Mouse (Mus musculus) C2C12 (cell line): ENCODE results near the gene Bco1. TPM values are rescaled to one million over a fixed set of nuclear protein-coding genes. Genes with fewer than 3 reads are reported as not detected.

Experiments
- H3K27me3 ChIP-seq: one replicate; pipeline ENCODE4 v1.6.1; 2011; ENCODE audit not compliant: control insufficient read depth, insufficient read depth, insufficient read length
- H3K36me3 ChIP-seq: one replicate; pipeline ENCODE4 v1.6.1; 2011; ENCODE audit not compliant: control insufficient read depth, insufficient read depth
- H3K4me3 ChIP-seq: one replicate; pipeline ENCODE4 v1.5.1; 2011; ENCODE audit warnings: mild to moderate bottlenecking, control low read depth; ENCODE audit not compliant: poor library complexity, insufficient read depth, severe bottlenecking
- H3K79me2 ChIP-seq: one replicate; pipeline ENCODE4 v1.6.1; 2011; ENCODE audit not compliant: control insufficient read depth, insufficient read depth
- H3K79me3 ChIP-seq: one replicate; pipeline ENCODE4 v1.6.1; 2011; ENCODE audit warnings: low read depth, control low read depth
- H3ac ChIP-seq: one replicate; pipeline ENCODE3; 2011; ENCODE audit warnings: low read depth; ENCODE audit not compliant: control insufficient read depth, insufficient read length
- CEBPB ChIP-seq: IDR thresholded peaks from one replicate; pipeline ENCODE4 v1.6.1; 2011; ENCODE audit warnings: low read depth, mild to moderate bottlenecking, control low read depth, moderate library complexity
- CTCF ChIP-seq: IDR thresholded peaks from one replicate; pipeline ENCODE4 v1.5.1; 2011; ENCODE audit not compliant: control insufficient read depth, insufficient read depth, insufficient read length
- FOSL1 ChIP-seq: IDR thresholded peaks from one replicate; pipeline ENCODE4 v1.8.0; 2011; ENCODE audit warnings: mild to moderate bottlenecking, low read length; ENCODE audit not compliant: poor library complexity, insufficient read depth, severe bottlenecking
- MAX ChIP-seq: IDR thresholded peaks from one replicate; pipeline ENCODE4 v1.6.1; 2011; ENCODE audit warnings: mild to moderate bottlenecking, control low read depth
- MYOD1 ChIP-seq: IDR thresholded peaks from one replicate; pipeline ENCODE4 v1.6.1; 2011; ENCODE audit warnings: low read depth; ENCODE audit not compliant: control insufficient read depth, insufficient read length
- MYOG ChIP-seq: IDR thresholded peaks from one replicate; pipeline ENCODE4 v1.6.1; 2011; ENCODE audit not compliant: control insufficient read depth, insufficient read length; ENCODE audit errors: extremely low read depth
- USF1 ChIP-seq: IDR thresholded peaks from one replicate; pipeline ENCODE4 v1.6.1; 2011; ENCODE audit warnings: low read depth, mild to moderate bottlenecking, control low read depth, moderate library complexity
- polyA plus RNA-seq: library from polyadenylated mRNA; unstranded; fragments of >200 nt; fragmentation: generic; extraction: Trizol; gene quantifications from one replicate; pipeline ENCODE4 v1.2.1, GENCODE M21; 2012; ENCODE audit warnings: missing spikeins

Gene Bco1
- polyA plus RNA-seq, 1 experiment = not detected

DNA sequence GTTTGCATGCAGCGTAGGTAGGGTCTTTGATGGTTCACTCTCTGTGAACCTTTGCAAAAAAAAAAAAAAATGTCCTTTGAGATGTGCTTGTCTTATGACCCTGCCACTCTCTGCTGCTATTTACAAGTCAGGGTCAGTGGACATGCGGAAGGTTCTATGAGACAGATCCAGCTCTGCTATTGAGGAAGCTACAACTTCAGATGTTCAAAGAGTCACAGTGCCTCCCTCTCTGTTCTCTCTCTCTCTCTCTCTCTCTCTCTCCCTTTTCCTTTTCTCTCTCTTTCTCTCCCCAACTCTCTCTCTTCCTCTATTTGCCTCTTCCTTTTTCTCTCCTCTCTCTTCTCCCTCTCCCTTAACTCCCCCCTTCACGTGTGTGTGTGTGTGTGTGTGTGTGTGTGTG, 41.5 kb upstream of the Bco1 start:
- H3K79me2 ChIP-seq = no peaks in the 10 kb centered on the region
- no peak overlapping the region for H3ac ChIP-seq
- TF ChIP-seq MYOG = no peak
- no peak for TF ChIP-seq MAX
- TF ChIP-seq USF1 = no peak
- no peak for TF ChIP-seq MYOD1
- TF ChIP-seq FOSL1 = no peak
- TF ChIP-seq CTCF = no peak
- TF ChIP-seq CEBPB = no peak
- no peaks in the 10 kb centered on the region for H3K36me3 ChIP-seq
- peaks cover 5% of the 10 kb centered on the region for H3K27me3 ChIP-seq
- H3K4me3 ChIP-seq = no peak overlapping the region
- no peaks in the 10 kb centered on the region for H3K79me3 ChIP-seq

DNA sequence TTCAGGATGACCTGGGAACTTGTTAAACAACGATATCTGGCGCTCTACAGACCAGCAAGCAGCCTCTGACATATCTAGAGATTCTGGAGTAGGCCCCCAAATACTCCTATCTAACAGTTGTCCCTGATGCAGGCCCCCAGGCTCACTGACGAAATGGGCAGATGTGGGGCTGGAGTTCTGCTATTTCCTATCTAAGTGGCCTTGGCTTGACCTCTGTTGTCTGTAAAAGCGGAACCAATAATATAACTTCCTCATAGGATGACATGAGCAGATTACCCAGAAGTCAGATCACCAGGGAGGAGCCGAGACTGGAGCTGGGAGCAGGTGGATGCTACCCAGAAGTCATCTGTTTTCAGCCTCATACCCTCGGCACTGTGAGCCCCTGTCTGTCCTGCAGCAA, 40.6 kb upstream of the Bco1 start:
- Histone ChIP-seq H3K36me3 (no peaks in the 10 kb centered on the region), H3K27me3 (peaks cover 5% of the 10 kb centered on the region), H3K79me3 (no peaks in the 10 kb centered on the region), H3ac (no peak overlapping the region), H3K79me2 (no peaks in the 10 kb centered on the region), H3K4me3 (no peak overlapping the region)
- no peak for TF ChIP-seq MYOG
- TF ChIP-seq CEBPB = no peak
- TF ChIP-seq CTCF = no peak

DNA sequence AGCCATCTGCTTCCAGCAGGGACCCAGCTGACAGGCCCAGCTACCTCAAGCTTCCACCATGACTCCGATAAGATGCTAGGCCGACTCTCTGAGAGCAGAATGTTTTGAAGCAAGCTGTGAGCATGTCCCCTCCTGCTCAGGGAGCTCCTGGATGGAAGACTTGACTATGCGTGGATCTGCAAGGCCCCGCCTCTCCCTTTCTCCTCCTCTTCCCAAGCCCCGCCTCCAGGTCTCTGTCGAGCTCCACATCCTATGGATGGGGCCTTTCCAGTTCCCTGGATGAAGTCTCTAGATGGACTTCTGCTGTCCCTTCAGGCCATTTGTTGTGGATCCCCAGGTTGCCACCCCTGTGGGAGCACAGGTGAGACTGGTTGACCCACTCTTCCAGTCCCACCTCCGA, 36.6 kb upstream of the Bco1 start:
- Histone ChIP-seq H3K4me3 (no peak overlapping the region), H3K79me2 (no peaks in the 10 kb centered on the region), H3K27me3 (peaks cover 13% of the 10 kb centered on the region), H3K36me3 (no peaks in the 10 kb centered on the region), H3ac (no peak overlapping the region), H3K79me3 (no peaks in the 10 kb centered on the region)
- TF ChIP-seq MYOG (no peak), MAX (no peak), CEBPB (no peak), CTCF (no peak), FOSL1 (no peak), USF1 (no peak), MYOD1 (no peak)

DNA sequence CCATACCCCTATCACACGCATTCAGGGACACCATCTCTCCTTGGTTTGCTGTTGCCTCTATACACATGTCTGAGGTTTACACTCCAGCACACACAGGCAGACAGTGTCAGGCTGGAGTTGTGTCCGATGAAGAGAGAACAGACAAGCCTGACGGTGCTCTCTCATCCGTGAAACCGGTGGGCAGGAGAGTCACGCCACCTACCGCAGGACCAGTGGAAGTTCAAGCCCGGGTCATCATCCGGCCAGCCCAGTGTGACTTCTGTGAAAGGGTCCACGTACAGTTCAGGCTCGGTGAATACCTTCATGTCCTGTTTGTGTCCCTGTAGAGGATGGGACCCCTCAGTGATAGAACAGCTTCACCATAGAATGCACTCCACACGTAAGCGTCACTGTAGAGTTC, 35.3 kb upstream of the Bco1 start:
- H3K36me3 ChIP-seq = no peaks in the 10 kb centered on the region
- no peak for TF ChIP-seq MYOG
- no peaks in the 10 kb centered on the region for H3K79me3 ChIP-seq

DNA sequence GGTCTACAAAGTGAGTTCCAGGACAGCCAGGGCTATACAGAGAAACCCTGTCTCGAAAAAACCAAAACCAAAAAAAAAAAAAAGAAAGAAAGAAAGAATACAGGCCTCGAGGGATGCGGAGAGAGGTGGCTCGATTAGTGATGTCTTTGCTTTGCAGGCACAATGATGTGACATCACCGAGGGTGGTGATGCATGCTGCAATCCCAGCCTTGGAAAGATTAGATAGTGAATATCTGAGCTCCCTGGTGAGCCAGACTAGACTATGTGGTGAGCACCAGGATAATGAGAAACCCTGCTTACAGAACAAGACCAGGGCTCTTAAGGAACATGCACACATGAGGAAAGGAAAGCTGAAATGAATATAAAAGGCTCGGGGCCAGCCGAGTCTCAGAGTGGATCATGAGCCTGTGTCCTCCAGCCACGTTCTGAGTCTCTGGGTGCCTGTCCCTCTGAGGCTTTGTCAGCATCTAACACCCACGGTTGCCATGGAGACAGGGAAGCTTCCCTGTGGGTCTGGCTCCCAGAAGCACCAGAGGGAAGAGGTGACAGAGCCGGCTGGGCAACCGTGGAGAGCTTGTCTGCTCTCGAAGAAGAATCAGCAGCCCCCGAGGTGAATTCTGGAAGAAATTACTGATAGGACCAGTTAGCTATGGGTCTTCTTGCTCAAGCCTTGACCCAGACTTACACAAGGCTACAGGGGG, 34.3 kb upstream of the Bco1 start:
- Histone ChIP-seq H3K79me2 (no peaks in the 10 kb centered on the region), H3K36me3 (no peaks in the 10 kb centered on the region), H3K27me3 (peaks cover 17% of the 10 kb centered on the region), H3ac (no peak overlapping the region), H3K4me3 (no peak overlapping the region), H3K79me3 (no peaks in the 10 kb centered on the region)
- TF ChIP-seq USF1 (no peak), MYOD1 (no peak), CTCF (no peak), FOSL1 (no peak), MAX (no peak), MYOG (no peak), CEBPB (no peak)

More for the DNA sequence above, 35.3 kb upstream of the Bco1 start:
- Histone ChIP-seq H3K79me2 (no peaks in the 10 kb centered on the region), H3ac (no peak overlapping the region), H3K4me3 (no peak overlapping the region), H3K27me3 (peaks cover 13% of the 10 kb centered on the region)

DNA sequence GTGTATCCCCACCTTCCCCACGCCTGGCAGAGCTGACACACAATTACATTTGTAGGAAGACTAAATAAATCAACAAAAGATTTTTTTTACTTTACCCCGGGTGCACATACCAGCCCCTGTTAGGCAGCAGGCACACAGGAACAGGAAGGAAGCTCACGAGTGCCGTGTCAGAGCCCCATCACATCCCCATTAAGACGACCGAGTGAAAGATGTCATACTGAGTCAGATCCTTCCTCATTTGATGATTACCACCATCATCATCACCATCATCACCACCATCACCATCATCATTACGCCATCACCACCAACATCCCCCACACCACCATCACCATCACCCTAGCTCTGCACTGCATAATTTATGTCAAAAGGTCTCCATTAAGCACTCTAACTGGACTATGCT, 28.7 kb upstream of the Bco1 start:
- peaks cover 17% of the 10 kb centered on the region for H3K27me3 ChIP-seq
- no peak overlapping the region for H3ac ChIP-seq
- H3K4me3 ChIP-seq = no peak overlapping the region
- no peaks in the 10 kb centered on the region for H3K36me3 ChIP-seq
- H3K79me3 ChIP-seq = no peaks in the 10 kb centered on the region
- H3K79me2 ChIP-seq = no peaks in the 10 kb centered on the region
- TF ChIP-seq MAX (no peak), FOSL1 (no peak), CEBPB (no peak), CTCF (no peak), MYOD1 (no peak), MYOG (no peak), USF1 (no peak)
